Mouse (Mus musculus) kidney, adult 8-10 months (tissue): ENCODE measurements around the gene Bcas3.

Experiments
- DNase-seq, 2 experiments: peaks; one replicate each; pipeline ENCODE4 v3.0.0; 2022

Gene Bcas3

GRCm38 (mm10) chr11:85621994-85622393, 269.0 kb downstream of the Bcas3 start:
- no peak for DNase-seq

DNA sequence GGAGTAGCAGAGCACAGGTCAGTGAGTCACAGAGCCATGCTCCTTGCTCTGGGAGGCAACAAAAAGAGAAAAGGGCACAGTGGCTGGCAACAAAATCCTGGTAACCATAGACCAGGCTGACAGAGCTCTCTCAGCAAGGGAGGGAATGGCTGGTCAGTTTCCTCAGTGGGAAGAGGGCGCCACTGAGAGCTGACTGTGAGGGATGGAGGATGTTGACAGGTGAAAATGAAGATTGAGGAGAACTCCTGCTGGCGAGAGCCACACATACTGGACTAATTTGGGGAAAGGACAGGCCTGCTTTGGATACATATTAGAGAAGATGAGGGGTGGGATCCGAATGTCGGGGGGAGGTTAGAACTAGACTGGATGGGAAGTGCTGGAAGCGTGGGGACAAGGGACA, 272.2 kb downstream of the Bcas3 start:
- no peak for DNase-seq

DNA sequence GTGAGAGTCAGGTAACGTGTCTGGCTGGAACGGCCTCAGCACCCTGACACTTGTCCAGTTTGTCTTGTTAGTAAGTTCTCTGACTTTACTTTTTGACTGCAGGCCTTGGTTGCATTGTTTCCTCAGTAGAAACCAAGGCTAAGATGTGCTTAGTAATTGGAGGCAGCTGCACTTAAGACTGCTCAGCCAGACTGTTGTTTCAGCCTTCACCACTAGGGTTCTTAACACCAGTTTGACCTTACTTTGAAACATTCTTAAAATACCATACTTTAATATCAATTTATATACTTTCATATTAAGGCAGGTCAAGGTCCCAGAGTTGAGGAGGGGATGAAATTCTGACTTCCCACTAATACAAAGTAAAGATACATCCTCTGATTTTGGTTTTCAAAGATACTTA, 273.9 kb downstream of the Bcas3 start:
- DNase-seq = no peak

DNA sequence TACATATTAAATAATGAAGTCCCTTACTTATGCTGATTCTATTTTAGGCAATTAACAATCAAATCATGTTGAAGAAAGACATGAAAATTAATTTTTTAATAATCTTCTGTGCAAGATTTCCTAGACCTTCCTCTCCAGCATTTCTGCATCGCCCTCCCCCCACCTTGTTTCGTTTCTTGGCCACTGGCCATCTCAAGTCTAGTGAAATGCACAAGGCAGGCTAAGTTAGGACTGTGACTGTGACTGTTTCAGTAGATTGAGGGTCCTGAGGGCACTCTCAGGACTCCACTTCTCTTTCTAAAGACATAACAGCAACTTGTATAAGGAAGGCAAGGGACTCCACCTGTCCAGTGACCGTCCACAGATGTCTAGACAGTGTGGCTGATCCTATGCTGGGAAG, 274.4 kb downstream of the Bcas3 start:
- DNase-seq = no peak

DNA sequence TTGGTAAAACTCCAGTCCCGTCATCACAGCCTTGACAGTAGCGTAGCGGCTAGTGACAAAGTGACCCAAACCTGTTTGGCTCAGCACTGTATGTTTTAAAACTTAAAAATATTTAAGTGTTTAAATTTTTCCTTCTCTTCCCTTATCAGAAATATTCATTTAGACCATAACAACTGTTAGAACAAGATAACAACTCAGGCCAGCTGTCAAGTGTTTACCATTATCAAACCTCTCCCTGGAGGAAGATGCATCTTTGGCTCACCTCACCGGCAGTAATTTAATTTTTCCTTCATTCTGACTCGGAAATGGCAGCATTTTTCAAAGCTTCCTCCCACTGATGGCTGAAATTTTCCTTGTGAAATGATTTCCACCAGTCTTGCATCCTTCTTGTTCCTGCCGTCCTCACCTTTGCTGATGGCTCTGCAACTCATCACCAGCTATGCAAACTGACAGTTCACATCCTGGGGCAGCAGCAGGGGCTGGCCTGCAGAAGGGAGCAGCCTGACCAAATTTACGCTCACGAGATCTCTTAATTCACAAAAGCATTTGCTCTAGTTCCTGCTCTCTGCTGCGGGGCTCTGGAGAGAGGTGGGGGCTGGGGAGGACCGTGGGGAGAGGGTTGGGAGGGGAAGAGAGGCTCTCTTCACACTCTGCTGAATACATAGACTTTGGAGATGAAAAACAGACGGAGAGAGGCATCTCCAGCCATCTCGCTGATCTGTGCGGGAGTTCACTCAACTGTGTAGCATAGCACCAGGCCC, 275.5 kb downstream of the Bcas3 start:
- no peak for DNase-seq

DNA sequence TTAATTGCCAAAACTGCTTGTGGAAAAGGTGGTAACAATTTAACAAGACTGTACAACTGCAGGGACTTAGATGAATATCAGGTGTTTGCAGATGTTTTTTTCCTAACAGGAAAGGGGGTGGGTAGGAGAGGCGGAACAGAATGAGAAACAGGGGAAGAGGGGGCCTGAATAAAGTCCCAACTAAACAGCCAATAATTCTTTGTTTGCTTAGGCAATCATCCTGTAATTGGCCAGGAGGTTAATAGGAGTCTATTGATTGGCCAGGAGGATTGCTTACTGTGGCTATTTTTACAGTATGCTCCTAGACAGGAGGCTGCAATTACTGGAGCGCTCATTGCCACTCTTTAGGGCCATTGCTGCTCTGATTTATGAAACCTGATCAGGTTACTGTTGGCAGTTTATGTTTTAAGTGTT, 279.6 kb downstream of the Bcas3 start:
- peak in 1 of 2 experiments; percentile 60 for DNase-seq

- peak in 1 of 2 experiments; percentile 41 for DNase-seq
Observed at GRCm38 (mm10) chr11:85638696-85639495, 285.9 kb downstream of the Bcas3 start.

GRCm38 (mm10) chr11:85640659-85641058, 287.7 kb downstream of the Bcas3 start:
- no peak for DNase-seq

GRCm38 (mm10) chr11:85641486-85641885, 288.5 kb downstream of the Bcas3 start:
- no peak for DNase-seq

- DNase-seq = no peak
Observed at GRCm38 (mm10) chr11:85642591-85642990, 289.6 kb downstream of the Bcas3 start.

DNA sequence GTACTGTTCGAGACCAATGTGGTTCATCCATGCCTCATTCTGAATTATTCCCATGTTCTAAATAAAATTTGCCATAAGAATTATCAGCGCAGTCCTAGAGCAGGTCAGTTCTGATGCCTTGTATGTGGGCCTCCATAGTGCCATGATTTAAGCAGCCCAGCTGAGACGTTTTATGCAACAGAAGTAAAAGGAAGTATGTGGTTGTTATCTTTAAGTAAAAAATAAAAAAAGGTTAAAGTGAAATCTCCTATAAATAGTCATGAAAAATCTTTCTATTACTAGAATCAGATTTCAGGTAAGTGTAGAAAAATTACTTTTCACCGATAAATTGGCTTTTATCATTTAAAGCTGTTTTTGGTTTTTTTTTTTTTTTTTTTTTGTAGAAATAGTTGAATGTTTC, 290.1 kb downstream of the Bcas3 start:
- DNase-seq = no peak

GRCm38 (mm10) chr11:85643479-85644000, 290.6 kb downstream of the Bcas3 start:
- no peak for DNase-seq

GRCm38 (mm10) chr11:85644027-85644747, 291.2 kb downstream of the Bcas3 start:
- no peak for DNase-seq

- DNase-seq = no peak
Observed at GRCm38 (mm10) chr11:85644748-85645060, 291.7 kb downstream of the Bcas3 start.

GRCm38 (mm10) chr11:85645152-85645835, 292.3 kb downstream of the Bcas3 start:
- peak; percentile 46 to 68 for DNase-seq

DNA sequence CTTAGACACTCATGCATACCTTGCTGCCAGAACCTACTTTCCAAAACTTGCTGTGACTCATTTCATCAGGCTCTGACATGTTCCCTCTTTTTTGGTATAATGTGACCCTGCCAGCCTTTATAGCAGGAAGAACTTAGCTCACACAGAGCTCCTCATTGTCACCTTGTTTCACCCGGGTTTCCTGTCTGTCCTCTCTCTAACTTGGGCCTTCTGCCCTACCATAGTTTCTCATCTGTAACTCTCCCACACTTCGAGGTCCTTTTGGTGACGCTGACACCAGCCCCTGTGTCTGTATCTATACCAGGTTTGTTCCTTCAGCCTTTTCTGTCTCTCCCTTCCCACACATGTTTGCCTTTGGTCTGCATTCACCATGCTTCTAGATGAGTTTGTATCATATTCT, 295.9 kb downstream of the Bcas3 start:
- no peak for DNase-seq

DNA sequence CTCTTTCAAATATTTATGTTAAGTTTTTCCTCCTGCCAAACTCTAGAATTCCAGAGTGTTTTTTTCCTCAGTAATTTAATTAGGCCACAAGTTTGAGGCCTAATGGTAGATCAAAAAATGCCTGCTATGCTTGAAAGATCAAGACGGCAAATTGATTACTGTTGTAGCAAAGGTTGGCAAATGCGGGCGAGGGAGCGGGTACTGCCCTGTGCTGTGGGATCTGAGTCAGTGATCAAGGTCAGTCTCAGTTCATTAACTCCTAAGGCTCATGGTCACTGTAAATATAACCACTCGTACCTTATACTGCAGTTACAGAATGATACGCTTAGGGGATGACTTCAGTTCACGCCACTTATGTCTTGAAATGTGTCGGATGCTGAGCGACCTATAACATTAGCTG, 296.4 kb downstream of the Bcas3 start:
- peak in 1 of 2 experiments; percentile 54 for DNase-seq

DNA sequence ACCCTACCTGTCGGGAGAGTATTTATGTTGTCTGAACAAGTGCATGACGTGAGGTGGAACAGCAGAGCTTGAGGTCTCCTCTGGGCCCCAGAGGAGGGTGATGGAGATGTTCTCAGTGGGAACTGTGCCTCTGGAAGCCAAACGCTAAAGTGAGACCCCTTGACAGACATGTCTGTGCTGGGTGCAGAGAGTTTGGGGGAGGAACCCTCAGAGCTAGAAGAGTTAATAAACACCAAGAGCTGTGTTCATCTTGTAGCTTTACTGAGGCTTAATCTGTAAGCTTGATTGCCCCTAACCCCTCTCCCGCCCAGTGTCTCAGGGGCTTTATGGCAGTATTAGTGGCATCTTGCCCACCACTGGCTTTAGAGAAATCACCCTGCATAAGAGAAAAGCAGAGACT, 304.5 kb downstream of the Bcas3 start:
- DNase-seq = no peak

DNA sequence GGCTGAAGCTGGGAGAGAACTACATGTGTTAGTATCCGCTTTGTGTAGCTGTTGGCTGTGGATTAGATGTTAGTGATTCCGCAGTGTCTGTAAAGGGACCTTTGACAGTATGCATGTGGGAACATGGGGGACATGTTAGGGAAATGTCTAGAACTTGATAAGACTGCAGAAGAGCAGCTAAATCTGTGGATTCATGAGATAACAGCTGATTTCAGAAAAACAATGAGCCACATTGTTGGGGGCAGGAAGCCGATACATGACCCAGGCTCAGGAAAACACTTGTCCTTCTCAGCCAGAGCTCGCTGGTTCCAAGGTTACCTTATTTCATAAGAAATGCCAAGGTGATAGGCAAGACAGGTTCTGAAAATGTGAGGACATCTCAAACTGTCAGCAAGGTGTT, 307.3 kb downstream of the Bcas3 start:
- DNase-seq = no peak

DNA sequence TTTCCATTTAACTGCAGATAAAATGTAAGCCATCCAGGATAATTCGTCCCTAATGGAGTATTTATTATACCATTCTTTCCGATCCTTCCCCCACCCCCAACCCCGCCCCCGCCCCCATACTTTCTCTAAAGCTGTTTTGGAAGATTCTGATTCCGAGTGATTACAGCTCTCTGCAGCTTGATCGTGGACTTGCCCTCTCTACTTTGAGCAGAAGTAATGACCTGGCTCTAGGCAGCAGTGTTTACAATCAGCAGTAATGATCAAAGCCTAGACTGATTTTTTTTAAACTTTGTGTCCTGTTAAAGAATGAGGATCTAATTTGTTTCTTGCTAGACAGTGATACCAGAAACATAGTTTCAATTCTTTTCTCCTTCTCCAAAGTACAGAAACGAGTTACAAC, 314.2 kb downstream of the Bcas3 start:
- DNase-seq = no peak

GRCm38 (mm10) chr11:85667741-85668140, 314.8 kb downstream of the Bcas3 start:
- DNase-seq = no peak

- DNase-seq = no peak
Observed at GRCm38 (mm10) chr11:85672881-85673475, 320.0 kb downstream of the Bcas3 start.
